Mouse (Mus musculus): ENCODE results near the gene Ugt1a6a. TPM values are rescaled to one million over a fixed set of nuclear protein-coding genes. Genes with fewer than 3 reads are reported as not detected.

The Ugt1a6a gene
- total RNA-seq, 1 experiment from 2014 or later: 1.3 TPM

DNA sequence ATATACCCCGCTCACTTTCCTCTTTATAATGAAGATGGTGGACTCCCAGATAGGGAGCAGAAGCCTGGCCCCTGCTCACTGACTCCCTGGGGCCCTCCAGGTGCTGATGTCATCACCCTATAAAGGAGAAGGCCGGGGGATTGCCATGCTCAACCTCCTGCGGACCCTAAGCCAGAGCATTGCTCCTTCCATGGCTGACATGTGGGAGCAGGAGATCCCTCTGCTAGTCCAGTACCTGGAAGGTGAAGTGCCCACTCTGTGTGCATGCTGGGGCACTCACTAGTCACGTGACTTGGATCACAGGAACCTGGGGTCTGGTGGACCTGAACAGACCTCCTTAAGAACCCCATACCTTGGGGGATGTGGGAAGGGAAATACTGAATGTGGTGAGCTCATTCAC is 106.0 kb downstream of the Ugt1a6a start:
- no peak for ATAC-seq (replicated peaks; ENCODE audit: low read depth, poor library complexity, severe bottlenecking)

DNA sequence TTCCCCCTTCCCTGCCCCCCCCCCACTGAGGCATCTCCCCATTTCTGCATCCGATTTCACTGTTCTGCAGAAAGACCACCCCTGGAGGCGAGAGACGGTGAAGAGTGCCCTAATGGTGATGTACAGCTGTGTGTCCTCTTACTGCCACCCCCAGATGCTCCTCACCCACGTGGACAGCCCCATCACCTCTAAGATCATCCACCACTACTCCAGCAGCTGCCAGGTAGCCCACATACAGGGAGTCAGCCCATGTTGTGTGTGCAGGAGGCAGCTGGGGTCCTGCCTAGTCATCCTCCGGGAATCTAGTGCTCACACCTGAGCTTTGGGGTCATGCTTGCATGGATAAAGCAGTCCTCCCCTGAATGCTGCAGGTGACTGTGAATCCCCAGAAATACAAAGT is 109.3 kb downstream of the Ugt1a6a start:
- no peak for ATAC-seq (replicated peaks; ENCODE audit: low read depth, poor library complexity, severe bottlenecking)

DNA sequence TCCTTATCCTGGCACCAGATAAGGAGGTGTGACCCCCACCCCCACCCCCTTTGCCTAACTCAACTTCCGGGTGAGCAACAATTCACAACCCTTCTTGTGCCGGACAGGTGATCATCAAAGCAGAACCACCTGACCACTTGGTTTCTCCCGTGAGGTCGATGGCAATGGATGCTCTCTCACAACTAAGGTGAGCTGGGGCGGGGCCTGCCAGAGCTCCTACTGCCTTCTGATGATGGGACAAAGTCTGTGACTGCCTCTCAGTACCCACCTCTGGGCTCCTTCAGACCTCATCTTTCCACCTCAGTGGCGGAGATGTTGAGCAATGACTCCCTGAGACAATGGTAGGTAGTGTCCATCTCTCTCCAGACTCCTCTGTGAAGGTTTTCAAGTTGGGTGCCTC is 111.3 kb downstream of the Ugt1a6a start:
- no peak for ATAC-seq (replicated peaks; ENCODE audit: low read depth, poor library complexity, severe bottlenecking)

DNA sequence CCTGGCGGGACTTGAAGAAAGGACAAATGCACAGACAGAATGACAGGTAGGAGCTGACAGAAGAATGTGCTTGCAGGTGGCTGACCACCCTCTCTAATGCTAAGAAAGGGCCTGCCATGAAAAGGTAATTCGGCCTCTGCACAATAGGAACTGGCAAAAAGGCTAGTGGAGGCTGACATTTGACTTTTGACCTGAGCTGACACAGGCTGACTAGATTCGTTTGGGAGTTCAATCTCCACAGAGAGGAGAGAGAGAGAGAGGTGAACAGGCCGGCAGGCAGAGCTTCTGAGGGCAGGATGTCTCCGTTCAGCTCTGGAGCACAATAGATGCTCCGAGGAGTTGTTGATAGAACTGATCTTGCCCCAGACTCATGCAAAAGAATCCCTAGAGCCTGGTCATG is 111.8 kb downstream of the Ugt1a6a start:
- ATAC-seq (replicated peaks; ENCODE audit: low read depth, poor library complexity, severe bottlenecking): no peak

DNA sequence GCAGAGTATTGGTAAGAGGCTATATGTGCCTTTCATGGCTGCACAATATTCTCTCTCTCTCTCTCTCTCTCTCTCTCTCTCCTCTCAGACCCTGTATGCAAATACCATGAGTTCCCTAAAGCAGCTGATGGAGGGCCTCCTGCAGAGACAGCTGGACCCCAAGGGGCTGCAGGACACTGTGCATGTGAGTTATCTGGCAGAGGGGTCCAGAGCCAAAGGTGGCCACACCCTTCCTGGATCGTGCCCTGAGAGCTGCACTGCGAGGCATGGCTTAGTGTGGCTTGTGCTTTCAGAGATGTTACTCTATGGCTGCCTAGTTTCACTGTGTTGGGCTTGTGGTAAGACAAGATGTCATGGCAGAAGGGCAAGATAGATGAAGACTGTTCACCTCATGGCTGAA is 113.1 kb downstream of the Ugt1a6a start:
- no peak for ATAC-seq (replicated peaks; ENCODE audit: low read depth, poor library complexity, severe bottlenecking)

DNA sequence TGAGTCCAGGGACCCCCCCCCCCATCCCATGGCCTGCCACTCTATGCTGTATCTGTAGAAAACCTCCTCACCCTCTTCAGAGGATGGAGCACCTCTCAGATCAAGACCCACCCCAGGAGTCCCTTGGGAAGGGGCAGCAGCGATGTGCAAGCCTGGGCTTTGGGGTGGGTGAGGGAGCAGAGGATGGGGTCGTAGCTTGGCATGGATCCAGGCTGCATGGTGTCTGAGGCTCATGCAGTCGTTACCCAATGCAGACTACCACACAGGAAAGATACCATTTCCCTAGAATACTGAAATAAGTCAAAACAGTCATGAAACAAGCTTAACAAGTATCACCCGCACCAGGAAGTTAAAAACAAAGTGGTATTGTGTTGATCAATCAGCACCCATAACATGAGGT is 114.0 kb downstream of the Ugt1a6a start:
- peak; percentile 10; the same call in 1 of the 2 replicates for ATAC-seq (replicated peaks; ENCODE audit: low read depth, poor library complexity, severe bottlenecking)

DNA sequence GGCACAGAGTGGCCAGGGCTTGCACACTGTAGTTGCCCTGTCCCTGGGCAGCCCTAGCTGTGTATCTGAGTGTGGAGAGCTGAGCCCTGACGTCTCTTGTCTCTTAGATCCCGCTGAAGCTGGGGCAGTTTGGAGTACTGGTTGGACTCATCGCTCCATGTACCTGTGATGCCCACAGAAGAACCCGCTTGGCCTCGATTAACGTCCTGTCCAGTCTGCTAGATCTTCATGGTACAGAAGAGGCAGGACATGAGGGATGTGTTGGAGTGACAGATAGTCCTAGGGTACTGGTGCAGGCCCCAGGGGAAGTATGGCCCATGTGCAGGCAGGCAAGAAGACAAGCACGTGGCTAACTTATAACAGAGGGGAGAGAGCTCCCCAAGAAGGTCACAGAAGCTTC is 115.0 kb downstream of the Ugt1a6a start:
- ATAC-seq (replicated peaks; ENCODE audit: low read depth, poor library complexity, severe bottlenecking): no peak

DNA sequence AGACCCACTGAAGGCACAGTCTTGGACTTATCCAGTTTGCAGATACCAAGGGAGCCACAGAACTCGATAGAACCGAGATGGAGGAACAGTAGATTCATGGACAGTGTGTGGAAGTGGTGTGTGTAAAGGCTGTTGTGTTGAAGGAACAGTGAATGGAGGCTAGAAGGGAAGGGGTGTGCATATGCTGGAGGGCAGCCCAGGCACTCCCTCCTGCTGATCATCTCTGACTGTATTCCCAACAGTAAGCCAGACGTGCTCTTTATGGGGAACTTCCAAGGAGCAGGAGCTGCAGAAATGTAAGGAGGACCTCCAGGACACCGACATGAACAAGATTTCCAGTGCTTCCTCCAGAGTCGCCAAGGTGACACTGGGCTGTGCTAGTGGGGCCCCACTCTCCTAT is 115.4 kb downstream of the Ugt1a6a start:
- ATAC-seq (replicated peaks; ENCODE audit: low read depth, poor library complexity, severe bottlenecking): no peak

DNA sequence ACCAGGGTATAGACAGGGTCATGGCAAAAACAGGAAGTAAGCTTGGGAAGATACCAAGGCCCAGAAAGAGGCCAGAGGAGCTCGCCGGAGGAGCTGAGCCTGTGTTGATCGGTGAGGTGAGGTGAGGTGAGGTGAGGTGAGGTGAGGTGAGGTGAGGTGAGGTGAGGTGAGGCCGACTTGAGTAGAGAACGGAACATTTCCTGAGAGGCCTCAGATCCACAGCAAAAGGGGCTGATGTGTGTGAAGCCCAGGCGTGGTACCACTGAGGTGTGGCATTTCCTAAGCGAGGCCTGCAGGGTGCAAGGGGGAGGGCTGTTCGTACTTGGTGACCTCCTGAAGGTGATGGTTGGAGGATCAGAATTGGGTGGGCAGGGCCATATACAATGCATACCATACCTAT is 118.5 kb downstream of the Ugt1a6a start:
- 0 out of 2 replicates have a peak, but pooled peaks have one; percentile 9 for ATAC-seq (replicated peaks; ENCODE audit: low read depth, poor library complexity, severe bottlenecking)

DNA sequence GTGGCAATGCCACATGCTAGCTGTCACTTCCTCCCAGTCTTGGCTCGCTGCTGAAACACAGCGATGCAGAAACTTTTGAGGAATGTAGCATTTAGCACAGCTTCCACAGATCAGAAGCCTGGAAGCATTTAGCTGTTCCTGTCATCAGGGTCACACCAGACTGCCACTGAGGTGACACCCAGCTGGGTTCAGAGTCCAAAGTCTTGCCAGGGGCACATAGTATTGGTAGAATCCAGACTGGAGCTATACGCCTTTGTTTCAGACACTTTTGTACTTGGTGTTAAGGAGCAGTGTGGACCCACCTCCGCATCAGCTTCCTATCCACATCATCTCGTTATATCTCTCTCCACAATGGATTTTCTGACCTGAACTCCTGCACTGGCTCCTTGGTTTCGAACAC is 118.9 kb downstream of the Ugt1a6a start:
- no peak for ATAC-seq (replicated peaks; ENCODE audit: low read depth, poor library complexity, severe bottlenecking)

DNA sequence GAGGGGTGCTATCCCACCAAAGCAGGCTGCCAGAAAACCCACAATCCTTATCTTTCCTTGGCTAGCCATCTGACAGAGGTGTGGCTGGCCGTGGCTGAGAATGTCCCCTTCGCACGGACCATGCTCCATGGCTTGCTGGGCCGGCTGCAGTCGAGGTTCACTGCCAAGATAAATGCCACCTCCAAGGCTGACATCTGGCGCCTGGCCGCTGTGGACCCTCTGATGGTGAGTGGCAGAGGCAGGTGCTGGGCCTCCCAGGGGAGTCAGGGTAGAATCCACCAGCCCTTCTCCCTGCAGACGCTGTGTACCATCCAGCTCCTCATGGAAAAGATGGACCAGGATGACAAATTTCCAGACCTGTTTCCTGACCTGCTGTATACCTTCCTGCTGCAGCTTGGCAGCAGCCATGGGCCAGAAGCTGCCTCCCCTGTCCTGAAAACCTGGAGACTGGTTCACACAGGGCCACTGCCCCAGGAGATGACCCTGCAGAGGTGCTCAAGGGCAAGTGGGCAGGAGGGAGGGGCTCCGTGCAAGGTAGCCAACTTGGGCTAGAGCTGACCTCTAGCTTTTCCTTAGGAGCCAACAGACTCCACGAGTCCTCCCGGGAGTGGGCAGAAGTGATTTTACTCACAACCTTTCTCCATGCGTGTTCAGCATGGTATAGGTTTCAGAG is 120.3 kb downstream of the Ugt1a6a start:
- no peak for ATAC-seq (replicated peaks; ENCODE audit: low read depth, poor library complexity, severe bottlenecking)

DNA sequence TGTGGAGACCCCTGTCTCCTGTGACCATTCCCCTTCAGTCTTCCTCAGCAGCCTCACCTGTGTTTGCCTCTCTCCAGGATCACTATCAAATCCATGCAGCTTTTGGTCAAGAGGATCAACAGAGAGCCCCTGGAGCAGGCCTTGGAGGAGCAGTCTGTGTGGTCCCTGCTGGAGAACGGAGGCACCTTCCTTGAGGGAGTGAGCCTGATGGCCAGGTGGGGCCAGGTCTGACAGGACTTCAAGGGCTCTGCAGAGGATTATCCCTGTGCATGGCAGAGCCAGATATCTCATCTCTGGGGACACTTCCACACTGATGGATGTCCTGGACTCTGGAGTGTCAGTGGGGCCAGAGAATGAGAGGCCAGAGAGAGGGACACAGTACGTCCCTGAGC is 120.9 kb downstream of the Ugt1a6a start:
- no peak for ATAC-seq (replicated peaks; ENCODE audit: low read depth, poor library complexity, severe bottlenecking)

DNA sequence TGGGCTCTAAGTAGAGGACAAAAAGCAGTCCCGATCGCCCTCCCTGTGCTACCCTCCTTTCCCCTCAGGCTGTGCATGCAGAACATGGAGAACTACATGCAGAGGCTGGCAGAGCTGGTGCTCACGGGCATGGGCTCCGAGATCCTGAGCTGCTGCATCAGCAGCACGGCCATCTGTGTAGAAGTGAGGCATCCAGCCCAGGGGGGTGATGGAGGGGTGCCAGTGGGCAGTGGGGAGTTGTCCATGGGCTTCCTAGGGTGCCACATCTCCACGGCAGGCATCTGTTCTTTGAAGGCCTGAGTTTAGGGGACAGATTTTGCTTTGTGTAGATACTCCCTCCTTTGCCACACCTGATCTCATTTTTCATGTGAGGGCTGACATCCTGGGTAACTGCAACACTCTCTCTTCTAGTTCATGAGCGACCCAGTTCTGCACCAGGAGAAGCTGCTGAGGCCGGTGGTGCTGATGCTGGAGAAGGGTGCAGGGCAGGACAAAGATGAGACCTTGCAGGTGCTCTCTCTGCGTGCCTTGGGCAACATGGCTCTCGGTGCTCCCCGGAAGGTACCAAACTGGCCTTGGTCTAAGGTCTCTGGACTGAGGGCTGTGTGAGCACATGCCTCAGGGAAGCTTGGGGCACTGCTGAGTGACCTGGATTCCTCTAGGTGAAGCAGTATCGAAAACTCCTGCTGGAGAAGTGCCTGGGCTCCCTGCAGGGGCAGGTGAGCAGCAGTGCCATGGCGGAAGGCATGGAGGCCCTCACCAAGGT is 121.6 kb downstream of the Ugt1a6a start:
- no peak for ATAC-seq (replicated peaks; ENCODE audit: low read depth, poor library complexity, severe bottlenecking)

DNA sequence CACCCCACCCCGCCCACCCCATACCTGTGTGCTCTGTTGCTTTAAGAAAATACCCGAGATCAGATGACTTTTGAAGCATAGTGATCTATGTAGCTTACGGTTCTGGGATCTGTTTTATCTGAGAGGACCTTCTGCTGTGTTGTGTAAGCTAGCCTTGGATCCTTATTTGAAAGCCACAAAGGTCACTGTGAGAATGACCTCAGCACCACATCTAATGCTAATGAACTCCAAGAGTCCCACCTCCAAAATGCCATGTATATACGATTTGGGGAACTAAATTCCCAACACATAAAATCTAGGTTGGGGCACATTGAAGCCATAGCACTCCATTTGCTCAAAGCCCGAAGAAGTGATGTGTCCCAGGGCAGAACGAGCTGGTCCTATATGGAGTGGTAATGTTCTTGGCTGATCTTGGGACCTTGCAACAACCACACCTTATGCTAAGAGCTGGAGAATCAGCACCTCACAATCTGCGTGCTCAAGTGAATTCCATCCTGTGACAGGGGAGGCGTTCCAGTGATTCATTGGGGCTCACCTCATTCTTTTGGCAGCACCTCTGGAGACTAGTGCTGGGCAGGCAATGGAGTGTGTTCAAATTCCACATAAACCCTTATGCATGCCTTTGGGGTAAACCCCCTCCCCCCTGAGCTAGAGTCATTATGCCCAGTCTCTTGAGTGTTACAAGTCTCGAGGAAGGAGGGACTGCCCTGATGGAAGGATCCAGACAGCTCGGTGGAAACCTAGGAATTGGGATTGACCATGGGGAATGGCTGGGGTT is 122.5 kb downstream of the Ugt1a6a start:
- ATAC-seq (replicated peaks; ENCODE audit: low read depth, poor library complexity, severe bottlenecking): no peak

DNA sequence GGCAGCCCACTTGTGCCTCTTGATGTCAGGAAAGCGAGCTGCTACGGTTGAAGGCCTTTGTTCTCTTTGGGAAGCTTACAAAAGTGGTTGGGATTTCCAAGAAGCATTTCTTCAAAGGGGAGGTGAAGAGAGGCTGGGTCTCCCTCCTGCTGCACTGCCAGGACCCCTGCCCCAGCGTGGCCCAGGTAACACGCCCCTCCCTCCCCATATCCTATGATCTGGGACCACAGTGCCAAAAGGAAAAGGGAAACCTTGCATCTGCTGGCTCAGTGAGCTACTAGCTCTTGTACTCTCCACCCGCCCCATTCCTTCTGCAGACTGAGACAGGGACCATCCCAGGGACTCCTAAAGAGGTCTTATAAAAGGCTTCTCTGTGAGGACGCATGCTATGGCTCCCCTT is 123.1 kb downstream of the Ugt1a6a start:
- no peak for ATAC-seq (replicated peaks; ENCODE audit: low read depth, poor library complexity, severe bottlenecking)

DNA sequence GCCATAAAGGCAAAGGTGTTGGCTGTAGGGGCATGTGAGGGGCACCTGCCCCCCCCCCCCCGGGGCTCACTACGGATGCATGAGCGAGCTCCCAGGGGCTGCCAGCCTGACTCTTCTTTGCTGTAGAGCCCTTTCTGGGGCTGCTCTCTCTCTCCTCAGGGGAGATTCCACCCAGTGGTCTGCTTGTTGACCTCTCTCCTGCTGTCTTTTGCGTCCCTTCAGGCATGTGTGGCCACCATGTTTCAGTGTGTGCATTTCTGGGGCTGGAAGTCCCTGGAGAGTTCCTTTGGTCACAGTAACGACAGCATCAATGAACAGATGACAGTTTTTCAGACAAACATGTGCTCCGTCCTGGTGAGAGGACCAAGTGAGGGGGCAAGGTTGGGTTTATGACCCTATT is 123.8 kb downstream of the Ugt1a6a start:
- no peak for ATAC-seq (replicated peaks; ENCODE audit: low read depth, poor library complexity, severe bottlenecking)

DNA sequence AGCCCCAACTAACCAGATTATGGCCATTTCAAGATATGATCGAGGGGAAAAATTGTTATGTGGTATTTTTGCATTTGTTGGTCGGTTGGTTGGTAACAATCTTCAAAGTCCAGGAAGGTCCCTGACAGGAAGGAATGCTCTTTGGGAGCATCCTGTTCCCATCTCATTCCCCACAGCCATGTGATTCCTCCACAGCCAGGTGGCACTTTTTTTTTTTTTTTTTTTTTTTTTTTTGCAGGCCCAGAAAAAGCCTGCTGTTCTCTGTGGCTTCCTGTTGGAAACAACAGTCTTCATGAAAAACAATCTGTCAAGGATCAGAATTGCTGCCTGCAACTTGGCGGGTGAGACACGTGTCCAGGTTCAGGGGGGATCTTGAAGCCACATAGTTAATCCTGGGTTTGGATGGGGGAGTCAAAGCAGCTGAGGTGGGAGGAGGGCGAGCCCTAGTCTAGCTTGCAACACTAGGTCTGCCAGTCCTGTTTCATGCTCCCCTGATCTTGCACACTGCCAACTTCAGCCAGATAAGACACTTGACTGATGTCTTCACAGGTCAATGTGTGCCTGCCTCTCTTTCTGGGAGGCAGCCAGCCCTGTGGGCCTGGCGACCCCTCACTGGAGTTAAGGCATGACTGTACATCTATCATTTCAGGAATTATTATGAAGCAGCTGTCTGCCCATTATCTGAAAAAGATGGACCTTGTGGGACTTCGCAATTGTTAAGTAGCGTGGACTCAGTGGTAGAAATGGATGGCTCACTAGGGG is 124.5 kb downstream of the Ugt1a6a start:
- peak; percentile 15 for ATAC-seq (replicated peaks; ENCODE audit: low read depth, poor library complexity, severe bottlenecking)

DNA sequence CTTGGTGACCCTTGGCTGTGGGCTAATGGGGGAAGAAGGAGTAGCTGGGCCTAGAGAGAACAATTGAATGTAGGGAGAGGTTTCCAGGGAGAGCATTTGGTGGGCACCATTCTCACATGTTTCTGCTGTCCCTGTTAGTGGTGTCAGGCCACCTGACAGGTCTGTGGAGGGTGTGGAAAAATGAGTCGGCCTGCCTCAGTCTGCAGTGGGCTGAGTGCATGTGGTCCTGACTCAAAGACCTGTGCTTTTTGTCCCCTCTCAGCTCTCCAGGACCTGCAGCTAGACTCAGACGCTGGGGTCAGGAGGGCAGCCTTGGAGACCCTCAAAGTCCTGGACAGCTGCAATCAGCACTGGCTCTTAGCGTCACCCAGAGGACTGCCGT is 125.0 kb downstream of the Ugt1a6a start:
- ATAC-seq (replicated peaks; ENCODE audit: low read depth, poor library complexity, severe bottlenecking): no peak

DNA sequence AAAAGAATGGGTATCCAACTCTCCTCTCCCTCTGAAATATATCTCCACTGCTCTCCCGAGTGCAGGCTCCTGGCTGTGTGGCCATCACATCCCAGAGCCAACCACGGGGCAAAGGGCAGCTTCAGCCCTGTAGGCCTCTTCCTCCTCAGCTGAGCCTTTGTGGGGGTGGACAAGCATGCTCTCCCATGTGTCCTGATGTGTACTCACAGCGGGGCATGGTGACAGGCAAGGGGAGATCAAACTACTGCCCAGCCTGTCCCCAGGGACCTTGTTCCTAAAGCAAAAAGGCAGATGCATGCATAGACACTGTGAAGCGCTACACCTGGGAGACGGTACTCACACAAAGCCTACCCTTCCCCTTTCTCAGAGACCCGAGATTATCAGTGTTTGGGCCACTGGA is 125.5 kb downstream of the Ugt1a6a start:
- no peak for ATAC-seq (replicated peaks; ENCODE audit: low read depth, poor library complexity, severe bottlenecking)

DNA sequence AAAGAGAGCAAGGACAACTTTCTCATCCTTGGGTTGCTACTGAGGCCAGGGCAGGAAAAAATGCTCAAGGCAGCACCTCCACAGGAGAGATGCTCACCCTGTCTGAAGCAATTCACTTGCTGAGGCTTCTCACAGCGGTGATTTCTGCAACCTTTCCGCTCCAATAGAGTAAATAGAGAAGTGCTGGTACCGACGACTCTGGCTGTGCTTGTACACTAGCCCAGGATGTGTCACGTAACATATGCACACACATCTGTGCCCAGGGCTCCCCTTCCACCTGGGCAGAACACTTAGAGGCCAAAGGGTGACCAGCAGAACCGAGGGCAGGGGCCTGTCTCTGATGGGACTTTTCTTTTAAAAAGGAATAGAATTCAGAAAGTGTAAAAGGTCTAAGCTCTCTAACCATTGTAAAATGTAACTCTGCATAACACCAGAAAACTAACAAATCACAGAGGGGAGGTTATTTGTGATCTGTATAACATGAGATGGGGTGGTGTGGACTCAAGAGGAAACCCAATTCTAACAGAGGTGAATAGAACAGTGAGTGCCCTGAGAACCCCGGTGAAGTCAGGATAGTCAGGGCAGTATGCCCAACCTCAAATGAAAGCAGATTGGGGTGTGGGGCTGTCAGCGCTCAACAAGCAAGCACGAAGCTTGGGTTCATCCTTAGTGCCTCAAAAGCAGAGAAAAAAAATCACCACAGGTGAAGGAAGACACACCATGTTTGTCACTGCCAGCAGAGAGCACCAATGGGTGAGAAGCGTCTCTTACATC is 126.2 kb downstream of the Ugt1a6a start:
- peak; percentile 2; the same call in 1 of the 2 replicates for ATAC-seq (replicated peaks; ENCODE audit: low read depth, poor library complexity, severe bottlenecking)
